Mouse (Mus musculus) MEL (cell line): ENCODE results near the gene Coro1b. TPM values are rescaled to one million over a fixed set of nuclear protein-coding genes. Genes with fewer than 3 reads are reported as not detected.
A peak's percentile ranks its signal among the peaks of the same experiment; 100 is the strongest.

ENCODE experiments used
- DNase-seq: peaks from one replicate; pipeline ENCODE4 v3.0.0; 2011; ENCODE audit warnings: low read depth, low spot score
- H3K27ac ChIP-seq: 2 replicates; pipeline ENCODE4 v1.5.1; 2012; ENCODE audit warnings: low read depth, mild to moderate bottlenecking, control low read depth, low read length, moderate library complexity; ENCODE audit not compliant: control insufficient read depth
- H3K27me3 ChIP-seq, 2 experiments: fragments of 150-350 bp in 1 of 2; sonication (generic) in 1 of 2; 2 replicates each; pipeline ENCODE4 v1.6.1; 2012; ENCODE audit warnings: low read length in 2 of 2, mild to moderate bottlenecking in 2 of 2, improper control_type of control experiment in 1 of 2, moderate library complexity in 1 of 2; ENCODE audit not compliant: insufficient read depth in 2 of 2, control insufficient read depth in 1 of 2
- H3K36me3 ChIP-seq, 2 experiments: 2 replicates each; pipeline ENCODE4 v1.6.1; 2012 to 2014; ENCODE audit warnings: low read length in 2 of 2, improper control_type of control experiment in 1 of 2, inconsistent platforms in 1 of 2, mild to moderate bottlenecking in 1 of 2; ENCODE audit not compliant: insufficient read depth in 2 of 2, control insufficient read depth in 1 of 2
- H3K4me1 ChIP-seq, 2 experiments: fragments of 150-350 bp in 1 of 2; sonication (generic) in 1 of 2; 2 replicates each; pipeline ENCODE4 v1.6.1; 2012; ENCODE audit warnings: low read length in 2 of 2, improper control_type of control experiment in 1 of 2, mild to moderate bottlenecking in 1 of 2; ENCODE audit not compliant: insufficient read depth in 2 of 2, control insufficient read depth in 1 of 2
- H3K4me3 ChIP-seq, 2 experiments: fragments of 150-350 bp in 1 of 2; sonication (generic) in 1 of 2; 2 replicates each; pipeline ENCODE4 v1.5.1; 2012; ENCODE audit warnings: low read depth in 2 of 2, low read length in 2 of 2, mild to moderate bottlenecking in 2 of 2, moderate library complexity in 2 of 2, control low read depth in 1 of 2, improper control_type of control experiment in 1 of 2; ENCODE audit not compliant: control insufficient read depth in 1 of 2, insufficient read depth in 1 of 2
- H3K79me2 ChIP-seq: 2 replicates; pipeline ENCODE4 v1.6.1; 2012; ENCODE audit warnings: mild to moderate bottlenecking, low read length, moderate library complexity; ENCODE audit not compliant: control insufficient read depth, poor library complexity, insufficient read depth
- H3K9ac ChIP-seq: 2 replicates; pipeline ENCODE4 v1.6.1; 2012; ENCODE audit warnings: low read depth, mild to moderate bottlenecking, control low read depth, low read length, moderate library complexity; ENCODE audit not compliant: control insufficient read depth, poor library complexity, severe bottlenecking
- H3K9me3 ChIP-seq: fragments of 150-350 bp; sonication (generic); replicated peaks from 2 replicates; pipeline ENCODE4 v1.6.1; 2012; ENCODE audit warnings: mild to moderate bottlenecking, low read length, improper control_type of control experiment, moderate library complexity; ENCODE audit not compliant: insufficient read depth
- BHLHE40 ChIP-seq: IDR thresholded peaks from 2 replicates; pipeline ENCODE4 v1.6.1; 2012; ENCODE audit warnings: low read depth, mild to moderate bottlenecking, inconsistent platforms, low read length, improper control_type of control experiment, borderline replicate concordance
- CTCF ChIP-seq, 3 experiments: IDR thresholded peaks in 2 of 3; conservative IDR thresholded peaks in 1 of 3; 2 replicates each; pipeline ENCODE4 v1.5.1; 2011 to 2012; ENCODE audit warnings: low read length in 3 of 3, low read depth in 2 of 3, mild to moderate bottlenecking in 2 of 3, improper control_type of control experiment in 1 of 3, inconsistent platforms in 1 of 3, mixed read lengths in 1 of 3, moderate library complexity in 1 of 3; ENCODE audit not compliant: control insufficient read depth in 1 of 3, insufficient read depth in 1 of 3, poor library complexity in 1 of 3, severe bottlenecking in 1 of 3
- E2F4 ChIP-seq: IDR thresholded peaks from 2 replicates; pipeline ENCODE4 v1.6.1; 2011; ENCODE audit warnings: low read depth, low read length, improper control_type of control experiment, borderline replicate concordance
- ELF1 ChIP-seq: IDR thresholded peaks from 2 replicates; pipeline ENCODE4 v1.6.1; 2014; ENCODE audit warnings: low read depth, mild to moderate bottlenecking, inconsistent platforms, low read length, improper control_type of control experiment, moderate library complexity
- EP300 ChIP-seq, 2 experiments: IDR thresholded peaks; 2 replicates each; pipeline ENCODE4 v1.6.1; 2011; ENCODE audit warnings: improper control_type of control experiment in 2 of 2, low read length in 2 of 2, low read depth in 1 of 2, mild to moderate bottlenecking in 1 of 2
- ETS1 ChIP-seq: IDR thresholded peaks from 2 replicates; pipeline ENCODE4 v1.6.1; 2012; ENCODE audit warnings: low read depth, mild to moderate bottlenecking, inconsistent platforms, low read length, improper control_type of control experiment, moderate library complexity
- HCFC1 ChIP-seq: IDR thresholded peaks from 2 replicates; pipeline ENCODE4 v1.6.1; 2012; ENCODE audit warnings: low read depth, mild to moderate bottlenecking, inconsistent platforms, low read length, improper control_type of control experiment, moderate library complexity
- MAFK ChIP-seq: IDR thresholded peaks from 2 replicates; pipeline ENCODE4 v1.6.1; 2011; ENCODE audit warnings: low read depth, mild to moderate bottlenecking, low read length, improper control_type of control experiment, borderline replicate concordance
- MAX ChIP-seq: IDR thresholded peaks from 2 replicates; pipeline ENCODE4 v1.6.1; 2011; ENCODE audit warnings: low read length, improper control_type of control experiment
- MXI1 ChIP-seq: IDR thresholded peaks from 2 replicates; pipeline ENCODE4 v1.6.1; 2011; ENCODE audit warnings: mild to moderate bottlenecking, low read depth, low read length, improper control_type of control experiment
- NELFE ChIP-seq: IDR thresholded peaks from 2 replicates; pipeline ENCODE4 v1.6.1; 2011; ENCODE audit warnings: low read depth, low read length, improper control_type of control experiment
- POLR2A ChIP-seq, 2 experiments: IDR thresholded peaks; 2 replicates each; pipeline ENCODE4 v1.6.1; 2011 to 2012; ENCODE audit warnings: low read length in 2 of 2, mild to moderate bottlenecking in 2 of 2, control low read depth in 1 of 2, improper control_type of control experiment in 1 of 2, low read depth in 1 of 2, moderate library complexity in 1 of 2; ENCODE audit not compliant: control insufficient read depth in 1 of 2, insufficient read depth in 1 of 2, poor library complexity in 1 of 2
- POLR2AphosphoS2 ChIP-seq: IDR thresholded peaks from 2 replicates; pipeline ENCODE4 v1.6.1; 2011; ENCODE audit warnings: low read length, improper control_type of control experiment
- RAD21 ChIP-seq: IDR thresholded peaks from 2 replicates; pipeline ENCODE4 v1.6.1; 2011; ENCODE audit warnings: mild to moderate bottlenecking, low read depth, low read length, improper control_type of control experiment
- SIN3A ChIP-seq: IDR thresholded peaks from 2 replicates; pipeline ENCODE4 v1.6.1; 2012; ENCODE audit warnings: low read length, improper control_type of control experiment, inconsistent platforms
- TAL1 ChIP-seq: IDR thresholded peaks from 2 replicates; pipeline ENCODE4 v1.6.1; 2012; ENCODE audit warnings: mild to moderate bottlenecking, inconsistent platforms, low read length, moderate library complexity, mixed read lengths
- TCF12 ChIP-seq: IDR thresholded peaks from 2 replicates; pipeline ENCODE4 v1.6.1; 2014; ENCODE audit warnings: low read depth, mild to moderate bottlenecking, inconsistent platforms, low read length, improper control_type of control experiment, moderate library complexity
- UBTF ChIP-seq: IDR thresholded peaks from 2 replicates; pipeline ENCODE4 v1.6.1; 2012; ENCODE audit warnings: low read depth, mild to moderate bottlenecking, inconsistent platforms, low read length, improper control_type of control experiment, moderate library complexity, borderline replicate concordance; ENCODE audit not compliant: insufficient read depth
- ZC3H11A ChIP-seq: IDR thresholded peaks from 2 replicates; pipeline ENCODE4 v1.6.1; 2012; ENCODE audit warnings: low read depth, mild to moderate bottlenecking, inconsistent platforms, low read length, improper control_type of control experiment
- ZMIZ1 ChIP-seq: IDR thresholded peaks from 2 replicates; pipeline ENCODE4 v1.6.1; 2012; ENCODE audit warnings: low read depth, mild to moderate bottlenecking, inconsistent platforms, low read length, improper control_type of control experiment, moderate library complexity
- polyA plus RNA-seq, 2 experiments: library from polyadenylated mRNA; stranded (reverse) in 1 of 2; unstranded in 1 of 2; fragments of >175 nt in 1 of 2; fragments of >200 nt in 1 of 2; gene quantifications; 2 replicates each; pipeline versions ENCODE4 v1.2.1 to v1.2.4; 2012; ENCODE audit warnings: low replicate concordance in 2 of 2, low read depth in 1 of 2; ENCODE audit not compliant: insufficient read length in 2 of 2, insufficient read depth in 1 of 2, missing spikeins in 1 of 2
- total RNA-seq: library from RNA; depleted of rRNA; stranded (reverse); fragments of 300-350 nt; gene quantifications from 2 replicates; pipeline ENCODE4 v1.2.3, GENCODE M21; 2012

Gene Coro1b
- total and polyA plus RNA-seq, 3 experiments: 55.5 to 111 TPM; not detected in 1

DNA sequence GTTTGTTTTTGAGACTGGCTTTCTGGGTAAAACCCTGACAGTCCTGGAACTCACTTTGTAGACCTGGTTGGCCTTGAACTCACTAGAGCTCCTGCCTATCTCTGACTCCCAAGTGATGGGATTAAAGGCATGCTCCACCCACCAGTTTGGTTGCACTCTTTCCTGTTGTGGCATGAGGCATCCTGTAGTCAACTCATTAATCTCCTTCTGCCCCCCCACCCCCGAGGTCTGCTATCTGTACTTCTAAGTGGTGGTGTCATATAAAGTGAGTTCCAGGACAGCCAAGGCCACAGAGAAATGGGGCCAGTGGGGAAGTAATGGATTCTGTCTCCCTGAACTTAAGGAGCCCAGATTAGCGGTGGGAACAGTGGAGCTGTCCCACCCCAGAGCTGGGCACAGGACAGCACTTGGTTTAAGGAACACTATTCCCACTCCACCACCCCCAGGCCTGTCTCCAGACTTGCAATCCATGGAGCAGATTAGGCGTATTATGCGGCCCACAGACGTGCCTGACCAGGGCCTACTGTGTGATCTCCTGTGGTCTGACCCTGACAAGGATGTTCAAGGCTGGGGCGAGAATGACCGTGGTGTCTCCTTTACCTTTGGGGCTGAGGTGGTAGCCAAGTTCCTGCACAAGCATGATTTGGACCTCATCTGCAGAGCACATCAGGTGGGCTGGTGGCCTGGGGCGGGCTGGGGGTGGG, 45.8 kb downstream of the Coro1b start:
- H3K4me1 ChIP-seq: peaks cover 6 to 20% of the 10 kb centered on the region in 2 experiments
- H3K4me3 ChIP-seq: no peak overlapping the region
- TF ChIP-seq POLR2A (IDR thresholded peaks at IDR 0.05; ENCODE audit: control insufficient read depth in 1 of 2, insufficient read depth in 1 of 2, low read depth in 1 of 2, low read length in 2 of 2, poor library complexity in 1 of 2) (peak; percentile 27 to 44; a peak in 2 of 4 replicates), EP300 (IDR thresholded peaks at IDR 0.05; ENCODE audit: low read depth in 1 of 2, low read length in 2 of 2) (peak in 1 of 2 experiments; percentile 9; a peak in 1 of 4 replicates), TCF12 (no peak), POLR2AphosphoS2 (peak; percentile 59; the same call in 1 of the 2 replicates), ELF1 (no peak)
- H3K27ac ChIP-seq: 0 out of 2 replicates have a peak overlapping the region, but pooled peaks have one; percentile 5
- DNase-seq: peak; percentile 70
- no peaks in the 10 kb centered on the region for H3K27me3 ChIP-seq
- H3K36me3 ChIP-seq: peaks cover 6 to 19% of the 10 kb centered on the region in 2 experiments; a peak in 3 of 4 replicates
- H3K9ac ChIP-seq: no peak overlapping the region
- H3K79me2 ChIP-seq: peaks cover 28% of the 10 kb centered on the region
- H3K9me3 ChIP-seq: no peaks in the 10 kb centered on the region

- peaks cover 29% of the 10 kb centered on the region for H3K79me2 ChIP-seq
- H3K4me3 ChIP-seq: no peak overlapping the region
- peaks cover 6 to 23% of the 10 kb centered on the region in 2 experiments for H3K4me1 ChIP-seq
- peaks cover 6 to 21% of the 10 kb centered on the region in 2 experiments; a peak in 3 of 4 replicates for H3K36me3 ChIP-seq
- DNase-seq: no peak
- H3K27ac ChIP-seq: no peak overlapping the region
- TF ChIP-seq MAFK (no peak), POLR2AphosphoS2 (peak; percentile 33; the same call in 1 of the 2 replicates), TAL1 (no peak), MAX (no peak), BHLHE40 (no peak), ZMIZ1 (peak; percentile 56; the same call in 1 of the 2 replicates), CTCF (IDR thresholded peaks at IDR 0.05 in 2 of 3, conservative IDR thresholded peaks at IDR 0.05 in 1 of 3; ENCODE audit: control insufficient read depth in 1 of 3, insufficient read depth in 1 of 3, low read depth in 2 of 3, low read length in 3 of 3, poor library complexity in 1 of 3, severe bottlenecking in 1 of 3) (no peak), RAD21 (no peak), MXI1 (no peak), ETS1 (no peak), HCFC1 (no peak), SIN3A (no peak), NELFE (no peak), POLR2A (IDR thresholded peaks at IDR 0.05; ENCODE audit: control insufficient read depth in 1 of 2, insufficient read depth in 1 of 2, low read depth in 1 of 2, low read length in 2 of 2, poor library complexity in 1 of 2) (0 out of 4 replicates have a peak, but pooled peaks of 1 of the 2 experiments have one; percentile 36), E2F4 (no peak), ZC3H11A (no peak), TCF12 (no peak), UBTF (no peak)
- H3K9me3 ChIP-seq: no peaks in the 10 kb centered on the region
- no peaks in the 10 kb centered on the region for H3K27me3 ChIP-seq
- no peak overlapping the region for H3K9ac ChIP-seq
These were observed 46.6 kb downstream of the Coro1b start for GRCm38 (mm10) chr19:4194776-4195650.
